Mouse (Mus musculus) ES-Bruce4 (cell line): ENCODE measurements around the gene 4930539E08Rik.
A peak's percentile ranks its signal among the peaks of the same experiment; 100 is the strongest.

Experiments
- CTCF ChIP-seq: IDR thresholded peaks from one replicate; pipeline ENCODE4 v1.8.1; 2011; ENCODE audit warnings: low read depth, low read length
- POLR2A ChIP-seq: IDR thresholded peaks from one replicate; pipeline ENCODE4 v1.8.1; 2011; ENCODE audit warnings: low read length; ENCODE audit not compliant: insufficient read depth

DNA sequence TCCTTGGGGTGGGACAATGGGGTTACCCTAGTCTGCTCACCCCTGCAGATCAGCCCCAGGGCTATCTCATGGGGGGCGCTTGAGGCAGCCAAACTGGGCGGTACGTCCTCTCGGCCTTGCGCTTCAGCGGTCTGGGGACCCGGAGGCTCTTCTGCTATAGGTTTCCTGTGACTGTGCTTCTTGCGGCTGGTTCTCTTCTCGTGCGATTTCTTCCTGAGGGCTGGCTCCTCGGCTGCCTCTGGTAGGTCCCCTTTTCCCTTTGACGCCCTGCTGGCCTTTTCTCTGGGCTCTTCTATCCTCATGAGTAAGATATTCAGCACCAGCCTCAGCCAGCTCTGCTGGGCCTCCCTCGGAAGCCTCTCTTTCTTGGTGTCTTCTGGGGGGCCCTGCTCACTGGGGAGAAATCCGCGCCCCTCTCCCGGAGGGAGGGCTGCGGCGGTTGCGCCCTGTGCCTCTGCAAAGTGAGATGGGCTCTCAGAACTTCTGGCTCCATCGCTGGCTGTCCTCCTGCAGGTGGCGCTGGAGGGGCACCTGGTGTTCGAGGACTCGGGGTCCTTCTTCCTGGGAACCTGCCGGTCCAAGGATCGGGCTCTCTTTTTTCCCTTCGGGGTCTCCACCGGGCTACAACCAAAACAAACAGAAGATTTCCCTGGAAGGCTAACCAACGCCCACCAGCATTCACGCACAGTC, 5.7 kb downstream of the 4930539E08Rik start:
- peak; percentile 73 for TF ChIP-seq CTCF
- no peak for TF ChIP-seq POLR2A
